Mouse (Mus musculus) spleen, postnatal 36 days (tissue): ENCODE data around the gene Olfr826.
"Not testable (repeated sequence)": the region's sequence is repeated elsewhere in the genome, so short reads cannot be mapped to it uniquely, and the experiment has no call there.

Experiments
- DNase-seq, 2 experiments: peaks; one replicate each; pipeline ENCODE4 v3.0.0; 2022; ENCODE audit warnings: low spot score in 2 of 2, mixed read lengths in 1 of 2

The Olfr826 gene

GRCm38 (mm10) chr10:130184086-130184485 is at the start of gene Olfr826:
Gene Olfr826, minus strand, starts transcription at chr10:130184186.
- DNase-seq, result no peak

DNA sequence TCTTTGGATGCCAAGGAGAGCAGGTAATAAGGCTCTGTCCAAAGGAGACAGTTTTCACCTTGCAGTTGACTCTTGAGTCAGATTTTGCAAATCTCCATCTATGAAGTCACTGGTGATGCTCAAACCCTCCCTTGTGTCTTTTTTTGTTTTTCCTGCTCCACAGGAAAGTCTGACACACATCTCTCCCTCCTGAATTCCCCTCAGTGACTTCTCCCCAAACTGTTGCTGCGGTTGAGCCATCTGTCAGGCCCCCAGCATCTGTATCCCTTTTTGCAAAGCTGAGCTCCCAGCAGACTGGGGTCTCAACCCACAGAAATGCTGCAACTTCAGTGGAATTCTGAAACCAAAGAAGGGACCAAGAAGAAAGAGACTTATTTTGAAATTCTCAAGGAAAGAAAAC is 48.1 kb upstream of the Olfr826 start:
- no peak for DNase-seq

DNA sequence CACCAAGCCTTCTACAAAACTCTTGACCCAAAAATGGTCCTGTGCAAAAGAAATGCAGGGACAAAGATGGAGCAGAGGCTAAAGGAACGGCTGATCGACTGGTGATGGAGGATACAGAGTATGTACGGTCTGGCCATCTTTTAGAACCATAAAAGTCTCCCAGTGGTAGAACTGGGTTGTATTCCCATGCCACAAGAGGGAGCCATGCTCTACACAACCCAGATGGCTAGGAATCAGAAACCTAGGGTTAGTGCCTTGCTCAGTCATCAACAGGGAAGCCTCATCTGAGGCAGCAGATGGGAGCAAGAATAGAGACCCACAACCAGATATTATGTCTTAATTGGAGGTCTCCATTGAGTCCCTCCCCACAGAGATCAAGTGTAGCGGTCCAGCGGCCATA is 45.6 kb upstream of the Olfr826 start:
- DNase-seq, result no peak

GRCm38 (mm10) chr10:130228246-130228645 is 44.3 kb upstream of the Olfr826 start:
- peak; percentile 5 to 14 for DNase-seq

DNA sequence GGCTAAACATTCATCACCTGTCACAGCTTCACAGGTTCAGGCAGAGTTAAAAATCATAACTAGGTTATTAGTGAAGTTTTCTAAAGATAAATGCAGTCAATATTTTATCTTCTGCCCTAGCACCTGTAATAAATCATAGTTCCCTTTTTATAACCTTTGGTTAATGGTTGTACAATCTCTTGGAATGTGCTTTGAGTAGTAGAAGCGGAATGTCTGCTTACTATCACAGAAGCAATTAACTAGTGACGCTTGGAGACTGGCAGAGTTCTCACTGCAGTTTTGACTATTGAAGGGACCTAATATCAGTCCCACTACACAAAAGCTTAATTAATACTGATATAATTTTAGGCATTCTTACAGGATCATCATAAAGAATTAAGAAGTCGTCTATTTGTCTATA is 41.0 kb upstream of the Olfr826 start:
- no peak for DNase-seq

DNA sequence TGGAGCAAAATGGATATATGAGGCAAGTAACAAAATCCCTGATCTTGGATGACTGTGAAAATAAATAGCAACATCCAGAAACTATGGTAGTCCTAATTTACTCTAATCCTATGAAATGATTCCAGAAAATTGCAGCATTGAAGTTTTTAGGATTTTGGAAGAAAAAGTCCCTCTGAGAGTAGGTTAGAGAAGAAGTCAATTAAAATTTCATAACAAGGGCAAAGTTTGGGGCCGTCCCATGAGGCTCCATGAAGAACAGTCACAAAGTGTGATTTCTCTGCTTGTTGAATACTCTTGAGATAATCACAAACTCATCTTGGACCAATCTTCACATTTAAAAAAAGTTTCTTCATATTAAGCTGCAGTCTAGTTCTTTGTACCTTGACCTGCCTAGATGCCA is 30.3 kb upstream of the Olfr826 start, which contains the start of gene Olfr827:
Gene Olfr827, minus strand, starts transcription at position 101 of the 400 bp plus-strand sequence.
- DNase-seq, result no peak

DNA sequence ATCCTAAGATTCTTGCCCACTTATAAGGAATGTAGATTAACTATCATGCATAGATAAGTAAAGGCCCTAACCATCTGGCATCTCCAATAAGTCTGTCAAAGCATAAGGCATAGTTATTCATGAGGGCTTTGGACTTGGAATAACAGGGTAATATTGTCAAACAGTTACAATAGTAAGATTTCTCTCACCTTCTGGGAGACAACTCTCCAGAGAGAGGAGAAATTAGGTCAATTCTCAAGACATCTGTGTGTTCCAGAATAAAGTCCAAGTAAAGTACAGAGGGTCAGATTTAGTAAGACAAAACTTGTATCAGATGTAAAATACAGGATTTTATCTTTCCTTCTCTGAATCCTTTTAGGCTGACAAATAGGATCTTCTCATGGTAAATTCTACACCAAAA is 17.3 kb downstream of the Olfr826 start, which contains the start of gene Olfr825:
Gene Olfr825, minus strand, starts transcription at position 101 of the 400 bp plus-strand sequence.
- DNase-seq, result no peak

DNA sequence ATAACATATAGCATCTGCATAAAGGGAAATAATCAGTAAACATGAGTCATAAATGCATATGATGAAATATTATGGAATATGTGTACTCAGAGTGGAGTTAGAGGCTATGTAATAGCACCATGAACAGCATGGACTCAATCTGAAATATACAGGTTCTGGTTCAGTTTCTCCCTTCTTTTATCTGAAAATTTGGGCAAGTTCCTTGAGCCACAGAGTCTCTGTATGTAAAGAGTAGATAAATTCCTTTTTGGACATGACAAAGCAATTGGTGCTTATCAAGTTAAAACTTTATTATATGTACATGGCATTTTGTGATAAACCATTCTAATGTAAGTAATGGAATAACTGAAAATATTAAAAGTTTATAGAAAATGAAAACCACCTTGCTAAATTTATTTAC is 18.8 kb downstream of the Olfr826 start:
- no peak for DNase-seq

DNA sequence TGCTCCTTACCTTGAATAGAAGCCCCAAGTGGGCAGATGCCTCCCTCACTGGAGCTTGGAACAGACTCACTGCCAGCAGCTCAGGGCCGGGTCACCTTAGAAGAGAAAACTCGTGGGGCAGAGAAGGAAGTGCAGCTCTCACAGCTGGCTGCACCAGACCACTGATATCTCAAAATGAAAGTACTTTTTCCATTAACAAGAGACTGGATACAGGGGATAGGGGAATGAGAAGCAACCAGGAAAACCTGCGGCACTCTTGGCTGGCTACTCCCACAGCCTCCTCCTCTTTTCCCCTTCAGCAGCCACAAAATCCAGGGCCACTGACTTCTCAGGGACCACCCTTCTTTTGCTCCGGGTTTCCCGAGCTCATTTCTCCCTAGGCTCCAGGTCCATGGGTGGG is 39.9 kb downstream of the Olfr826 start:
- no peak for DNase-seq

GRCm38 (mm10) chr10:130142481-130142880 is 41.5 kb downstream of the Olfr826 start:
- DNase-seq, result not testable (repeated sequence)

DNA sequence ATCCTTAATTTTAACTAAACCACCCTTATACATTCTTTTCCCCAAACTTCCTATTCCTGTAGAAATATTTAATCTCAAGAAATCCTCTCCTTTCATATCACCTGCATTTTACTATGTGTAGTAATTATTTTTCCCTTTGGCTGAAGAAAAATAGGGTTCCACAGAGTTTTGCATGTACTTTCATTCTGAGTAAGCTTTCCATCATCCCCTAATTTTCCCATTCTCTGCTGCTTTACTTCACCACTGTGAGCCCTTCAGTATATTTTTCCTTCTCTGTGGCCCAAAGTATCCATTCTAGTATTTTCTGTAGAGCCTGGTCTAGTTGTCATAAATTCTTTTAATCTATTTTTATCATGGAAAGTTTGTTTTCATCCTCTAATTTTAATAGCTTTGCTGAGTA is 49.2 kb downstream of the Olfr826 start:
- no peak for DNase-seq

DNA sequence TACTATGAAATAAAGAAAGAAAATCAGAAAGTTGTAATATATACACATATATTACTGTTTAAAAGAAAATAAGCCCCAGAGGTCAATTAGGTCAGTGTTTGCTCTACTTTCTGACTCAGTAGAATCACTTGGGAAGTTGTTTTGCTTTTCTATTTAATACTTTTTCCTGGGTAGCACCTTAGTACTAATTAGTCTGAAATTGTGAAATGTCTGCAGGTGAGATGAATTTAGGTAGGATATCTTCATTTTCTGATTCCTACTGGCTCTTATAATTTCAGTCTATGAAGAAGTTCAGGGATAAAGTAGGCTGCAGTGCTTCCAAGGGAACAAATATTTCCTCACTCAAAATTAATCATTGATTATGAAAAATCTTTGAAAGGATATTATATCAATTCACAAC is 54.1 kb downstream of the Olfr826 start, which contains the start of gene Olfr824:
Gene Olfr824, minus strand, starts transcription at position 101 of the 400 bp plus-strand sequence.
- DNase-seq, result not testable (repeated sequence)
